8 mouse cellular contexts compared by ENCODE assay signal in genomic region chr3:36474938-36475483, GRCm38 (mm10). TPM values are rescaled to one million over a fixed set of nuclear protein-coding genes. Genes with fewer than 3 reads are reported as not detected.
DNase-seq lines count a peak whose midpoint lies in the region; ATAC-seq and TF ChIP-seq lines count a peak whose summit lies in the region.

No protein-coding gene starts in this region.

- peak overlapping the region; percentile 70 for H3K4me2 ChIP-seq in forebrain, embryonic 12.5 days
- H3K4me2 ChIP-seq in heart, postnatal 0 days (ENCODE audit: low read depth, low read length) = peak overlapping the region; percentile 91
- H3K4me2 ChIP-seq in lung, embryonic 14.5 days = peak overlapping the region; percentile 66
- peak overlapping the region; percentile 92 for H3K4me2 ChIP-seq in neural tube, embryonic 15.5 days

- H3K9me3 ChIP-seq in forebrain, embryonic 12.5 days = no peaks in the 10 kb centered on the region
- H3K9me3 ChIP-seq in heart, postnatal 0 days (replicated peaks; ENCODE audit: control insufficient read depth, low read length) = no peaks in the 10 kb centered on the region
- H3K9me3 ChIP-seq in lung, embryonic 14.5 days (ENCODE audit: low read depth, low read length) = no peaks in the 10 kb centered on the region
- no peaks in the 10 kb centered on the region for H3K9me3 ChIP-seq in neural tube, embryonic 15.5 days (replicated peaks)

- TF ChIP-seq CTCF in C2C12 (IDR thresholded peaks at IDR 0.05; ENCODE audit: control insufficient read depth, insufficient read depth, insufficient read length) = no peak
- TF ChIP-seq CTCF in heart, postnatal 0 days (IDR thresholded peaks at IDR 0.05; ENCODE audit: low read depth) = no peak
- TF ChIP-seq CTCF in lung, embryonic 14.5 days (IDR thresholded peaks at IDR 0.05; ENCODE audit: low read depth) = no peak

- peak overlapping the region; percentile 58 for H3K9ac ChIP-seq in forebrain, embryonic 12.5 days
- peak overlapping the region; percentile 96 for H3K9ac ChIP-seq in heart, postnatal 0 days (replicated peaks; ENCODE audit: low read depth, low read length)
- H3K9ac ChIP-seq in lung, embryonic 14.5 days = peak overlapping the region; percentile 73
- peak overlapping the region; percentile 53 for H3K9ac ChIP-seq in neural tube, embryonic 15.5 days (replicated peaks)

- H3ac ChIP-seq in C2C12 (ENCODE audit: control insufficient read depth, insufficient read length, low read depth) = peak overlapping the region; percentile 80

- H3K4me1 ChIP-seq in forebrain, embryonic 12.5 days = peaks cover 22% of the 10 kb centered on the region
- peaks cover 50% of the 10 kb centered on the region for H3K4me1 ChIP-seq in heart, postnatal 0 days (ENCODE audit: control insufficient read depth, insufficient read depth)
- H3K4me1 ChIP-seq in lung, embryonic 14.5 days (ENCODE audit: insufficient read depth) = peaks cover 13% of the 10 kb centered on the region
- H3K4me1 ChIP-seq in neural tube, embryonic 15.5 days = peaks cover 16% of the 10 kb centered on the region

- H3K36me3 ChIP-seq in C2C12 (ENCODE audit: control insufficient read depth, insufficient read depth) = peaks cover 12% of the 10 kb centered on the region
- no peaks in the 10 kb centered on the region for H3K36me3 ChIP-seq in forebrain, embryonic 12.5 days (replicated peaks)
- no peaks in the 10 kb centered on the region for H3K36me3 ChIP-seq in heart, postnatal 0 days (replicated peaks; ENCODE audit: control insufficient read depth, insufficient read depth, low read length)
- H3K36me3 ChIP-seq in lung, embryonic 14.5 days (ENCODE audit: insufficient read depth) = no peaks in the 10 kb centered on the region
- H3K36me3 ChIP-seq in neural tube, embryonic 15.5 days = no peaks in the 10 kb centered on the region

- peaks cover 50% of the 10 kb centered on the region for H3K79me3 ChIP-seq in C2C12 (ENCODE audit: low read depth)

- peak; percentile 41 for DNase-seq in MN1 (ENCODE audit: low spot score)
- DNase-seq in heart, postnatal 0 days (ENCODE audit: low spot score) = peak; percentile 66
- DNase-seq in kidney, postnatal 14 days = peak; percentile 55
- peak; percentile 63 for DNase-seq in lung, embryonic 14.5 days
- DNase-seq in ovary, postnatal 10 days (ENCODE audit: low spot score) = no peak

- ATAC-seq in forebrain, embryonic 12.5 days (ENCODE audit: low FRiP score) = peak; percentile 49
- peak; percentile 33 for ATAC-seq in heart, postnatal 0 days (ENCODE audit: insufficient read depth, low read depth)
- ATAC-seq in lung, embryonic 14.5 days (ENCODE audit: insufficient read depth) = no peak; the same call in 1 of the 2 replicates
- peak; percentile 37 for ATAC-seq in neural tube, embryonic 15.5 days (ENCODE audit: low FRiP score)

- peak overlapping the region; percentile 89 for H3K4me3 ChIP-seq in C2C12 (ENCODE audit: insufficient read depth, poor library complexity, severe bottlenecking)
- H3K4me3 ChIP-seq in forebrain, embryonic 12.5 days (replicated peaks) = peak overlapping the region; percentile 53
- peak overlapping the region; percentile 97 for H3K4me3 ChIP-seq in heart, postnatal 0 days (ENCODE audit: low read depth, low read length)
- H3K4me3 ChIP-seq in lung, embryonic 14.5 days (ENCODE audit: low read depth, low read length) = peak overlapping the region; percentile 70
- peak overlapping the region; percentile 55 for H3K4me3 ChIP-seq in neural tube, embryonic 15.5 days (replicated peaks)

- peak overlapping the region; percentile 1; the same call in 1 of the 2 replicates for H3K27ac ChIP-seq in forebrain, embryonic 12.5 days
- H3K27ac ChIP-seq in heart, postnatal 0 days (ENCODE audit: low read depth) = peak overlapping the region; percentile 100
- H3K27ac ChIP-seq in lung, embryonic 14.5 days (ENCODE audit: low read depth) = peak overlapping the region; percentile 90
- peak overlapping the region; percentile 62 for H3K27ac ChIP-seq in neural tube, embryonic 15.5 days (replicated peaks)

- peaks cover 66% of the 10 kb centered on the region for H3K79me2 ChIP-seq in C2C12 (ENCODE audit: control insufficient read depth, insufficient read depth)

- WGBS in forebrain, embryonic 12.5 days = 3% methylated on average over 24 of the region's 24 CpGs
- WGBS in heart, postnatal 0 days = under 1% methylated on average over 24 of the region's 24 CpGs
- under 1% methylated on average over 24 of the region's 24 CpGs for WGBS in lung, embryonic 14.5 days
- 2% methylated on average over 24 of the region's 24 CpGs for WGBS in neural tube, embryonic 15.5 days

- no peaks in the 10 kb centered on the region for H3K27me3 ChIP-seq in C2C12 (ENCODE audit: control insufficient read depth, insufficient read depth, insufficient read length)
- H3K27me3 ChIP-seq in forebrain, embryonic 12.5 days = no peaks in the 10 kb centered on the region; the same call in 1 of the 2 replicates
- H3K27me3 ChIP-seq in heart, postnatal 0 days (ENCODE audit: control insufficient read depth, insufficient read depth, low read length) = no peaks in the 10 kb centered on the region
- no peaks in the 10 kb centered on the region for H3K27me3 ChIP-seq in lung, embryonic 14.5 days (ENCODE audit: insufficient read depth, low read length)
- H3K27me3 ChIP-seq in neural tube, embryonic 15.5 days (replicated peaks) = no peaks in the 10 kb centered on the region

- no peak for TF ChIP-seq EP300 in heart, postnatal 0 days (IDR thresholded peaks at IDR 0.05; ENCODE audit: low read depth)

TF ChIP-seq in C2C12, 6 proteins besides CTCF, POLR2A, EP300 and RAD21:
- TF ChIP-seq USF1 (IDR thresholded peaks at IDR 0.05; ENCODE audit: low read depth) (peak; percentile 65), MAX (IDR thresholded peaks at IDR 0.05) (no peak), CEBPB (IDR thresholded peaks at IDR 0.05; ENCODE audit: low read depth) (no peak)

RNA-seq across cellular contexts. Expression of gene Anxa5, which starts 0.7 kb away (rescaled TPM):
- polyA plus RNA-seq in C2C12 (2012; fragmentation: generic; extraction: Trizol) = 441 TPM
- 67.5 and 75.3 TPM in 2 replicates for polyA plus RNA-seq in forebrain, embryonic 12.5 days (2016; fragmentation: Nextera tagmentation; extraction: Ambion mirVana)
- total RNA-seq in heart, postnatal 0 days (2014; rRNA removed; ENCODE audit: low replicate concordance) = 162 and 218 TPM in 2 replicates
- polyA plus RNA-seq in heart, postnatal 0 days (2015; fragmentation: Nextera tagmentation; extraction: Ambion mirVana) = 261 and 263 TPM in 2 replicates
- polyA plus RNA-seq in lung, embryonic 14.5 days (2014; fragmentation: Nextera tagmentation; extraction: Ambion mirVana) = 348 and 359 TPM in 2 replicates
- 111 and 182 TPM in 2 replicates for polyA plus RNA-seq in neural tube, embryonic 15.5 days (2015; fragmentation: Nextera tagmentation; extraction: Ambion mirVana)

RNA-seq across cellular contexts. Expression of gene 1810062G17Rik, which starts 0.7 kb away (rescaled TPM):
- 0.33 TPM for polyA plus RNA-seq in C2C12 (2012; fragmentation: generic; extraction: Trizol)
- polyA plus RNA-seq in forebrain, embryonic 12.5 days (2016; fragmentation: Nextera tagmentation; extraction: Ambion mirVana) = 0.45 and 0.57 TPM in 2 replicates
- total RNA-seq in heart, postnatal 0 days (2014; rRNA removed; ENCODE audit: low replicate concordance) = 6.2 TPM in 1 of 2 replicates, not detected in the other
- 1.2 and 1.8 TPM in 2 replicates for polyA plus RNA-seq in heart, postnatal 0 days (2015; fragmentation: Nextera tagmentation; extraction: Ambion mirVana)
- polyA plus RNA-seq in lung, embryonic 14.5 days (2014; fragmentation: Nextera tagmentation; extraction: Ambion mirVana) = 3.3 TPM in 2 replicates
- 0.41 and 0.56 TPM in 2 replicates for polyA plus RNA-seq in neural tube, embryonic 15.5 days (2015; fragmentation: Nextera tagmentation; extraction: Ambion mirVana)

RNA-seq across cellular contexts. Expression of gene Gm11549, which starts 46.6 kb away (rescaled TPM):
- not detected for polyA plus RNA-seq in C2C12 (2012; fragmentation: generic; extraction: Trizol)
- 1.1 and 1.4 TPM in 2 replicates for polyA plus RNA-seq in forebrain, embryonic 12.5 days (2016; fragmentation: Nextera tagmentation; extraction: Ambion mirVana)
- 0.66 TPM in 1 of 2 replicates, not detected in the other for total RNA-seq in heart, postnatal 0 days (2014; rRNA removed; ENCODE audit: low replicate concordance)
- polyA plus RNA-seq in heart, postnatal 0 days (2015; fragmentation: Nextera tagmentation; extraction: Ambion mirVana) = 0.07 and 0.26 TPM in 2 replicates
- polyA plus RNA-seq in lung, embryonic 14.5 days (2014; fragmentation: Nextera tagmentation; extraction: Ambion mirVana) = 0.12 and 0.16 TPM in 2 replicates
- 1.0 and 1.2 TPM in 2 replicates for polyA plus RNA-seq in neural tube, embryonic 15.5 days (2015; fragmentation: Nextera tagmentation; extraction: Ambion mirVana)

Comparison
In these comparisons a context has a peak if more than half of its experiments do, and no peak if none do; other contexts are left out.
1. H3K27ac ChIP-seq: peak in every context shown above with its lines; median percentile 100 in heart, postnatal 0 days; 90 in lung, embryonic 14.5 days; 62 in neural tube, embryonic 15.5 days; 1 in forebrain, embryonic 12.5 days.